In the genomic region with DNA sequence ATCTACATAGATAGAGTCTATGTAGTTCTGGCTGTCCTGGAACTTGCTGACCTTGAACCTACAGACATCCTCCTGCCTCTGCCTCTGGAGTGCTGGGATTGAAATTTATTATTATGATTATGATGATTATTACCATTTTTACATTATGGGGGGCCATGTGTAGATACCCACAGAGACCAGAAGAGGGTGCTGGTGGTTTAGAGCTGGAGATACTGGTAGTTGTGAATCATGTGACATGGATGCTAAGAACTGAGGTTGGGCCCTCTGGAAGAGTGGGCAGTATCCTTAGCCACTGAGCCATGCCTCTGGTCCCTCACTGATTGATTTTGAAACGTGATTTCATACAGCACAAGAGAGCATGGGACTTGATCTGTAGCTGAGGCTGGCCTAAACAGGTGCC, we compare ENCODE assay signal across 17 mouse cellular contexts. TPM values are rescaled to one million over a fixed set of nuclear protein-coding genes. Genes with fewer than 3 reads are reported as not detected.
DNase-seq lines count a peak whose midpoint lies in the region; ATAC-seq and TF ChIP-seq lines count a peak whose summit lies in the region.
"Had no signal": no experiment of that assay in that cellular context is flagged by ENCODE, and none has a peak within 500 bp of the region (broad histone marks: within the 10 kb centered on the region; RNA-seq: fewer than 3 reads in every experiment).

No protein-coding gene starts in this region.

- 91% methylated on average over 1 of the region's 1 CpGs for WGBS in intestine, embryonic 14.5 days
- WGBS in intestine, embryonic 16.5 days: 86% methylated on average over 1 of the region's 1 CpGs
- 69% methylated on average over 1 of the region's 1 CpGs for whole genome bisulfite sequencing in lung, postnatal 0 days
- WGBS in limb, embryonic 10.5 days: 74% methylated on average over 1 of the region's 1 CpGs

- H3K4me3 ChIP-seq in intestine, embryonic 14.5 days (ENCODE audit: low read depth, low read length): no peak overlapping the region
- H3K4me3 ChIP-seq in intestine, embryonic 16.5 days (ENCODE audit: low read length): no peak overlapping the region
- H3K4me3 ChIP-seq in lung, postnatal 0 days (ENCODE audit: low read depth, low read length): no peak overlapping the region
- H3K4me3 ChIP-seq in limb, embryonic 10.5 days: no peak overlapping the region
- H3K4me3 ChIP-seq: heart, embryonic 12.5 days had no signal

- no peak overlapping the region for H3K27ac ChIP-seq in intestine, embryonic 14.5 days (ENCODE audit: low read depth)
- no peak overlapping the region for H3K27ac ChIP-seq in intestine, embryonic 16.5 days (ENCODE audit: low read length)
- no peak overlapping the region for H3K27ac ChIP-seq in lung, postnatal 0 days (ENCODE audit: low read length)
- H3K27ac ChIP-seq in limb, embryonic 10.5 days: no peak overlapping the region
- H3K27ac ChIP-seq: embryonic facial prominence, embryonic 13.5 days; hindbrain, embryonic 14.5 days had no signal

- peaks cover 20% of the 10 kb centered on the region for H3K4me1 ChIP-seq in intestine, embryonic 14.5 days (replicated peaks; ENCODE audit: control insufficient read depth, insufficient read depth, low read length)
- peaks cover 32% of the 10 kb centered on the region for H3K4me1 ChIP-seq in intestine, embryonic 16.5 days (ENCODE audit: control insufficient read depth, insufficient read depth, low read length)
- peaks cover 15% of the 10 kb centered on the region; the same call in 1 of the 2 replicates for H3K4me1 ChIP-seq in lung, postnatal 0 days (ENCODE audit: insufficient read depth, low read depth, low read length)
- H3K4me1 ChIP-seq in limb, embryonic 10.5 days: peaks cover 65% of the 10 kb centered on the region

- peak; percentile 49 for DNase-seq in intestine, embryonic 14.5 days (ENCODE audit: low spot score)
- no peak for DNase-seq in lung, postnatal 0 days (ENCODE audit: low spot score)
- no peak for DNase-seq in lung, postnatal 25 days (ENCODE audit: low spot score)
- DNase-seq in MN1 (ENCODE audit: low spot score): peak; percentile 20
- no peak for DNase-seq in limb, embryonic 10.5 days (ENCODE audit: low spot score)
- DNase-seq in adrenal gland, adult (ENCODE audit: inconsistent age in 2 of 2, low spot score in 1 of 2): no peak
- DNase-seq: adrenal gland, adult 2 months; cerebellum, postnatal 14 days; gastrocnemius, postnatal 14 days; kidney, postnatal 25 days; liver; right cerebral cortex, postnatal 4 days had no signal

- peaks cover 4% of the 10 kb centered on the region for H3K27me3 ChIP-seq in intestine, embryonic 14.5 days (replicated peaks; ENCODE audit: control insufficient read depth, insufficient read depth, low read length)
- peaks cover 11% of the 10 kb centered on the region; the same call in 1 of the 2 replicates for H3K27me3 ChIP-seq in intestine, embryonic 16.5 days (replicated peaks; ENCODE audit: control insufficient read depth, insufficient read depth, low read length)
- peaks cover 8% of the 10 kb centered on the region for H3K27me3 ChIP-seq in lung, postnatal 0 days (replicated peaks; ENCODE audit: insufficient read depth, low read length)
- peaks cover 37% of the 10 kb centered on the region for H3K27me3 ChIP-seq in limb, embryonic 10.5 days (ENCODE audit: low read depth, poor library complexity, severe bottlenecking)

- no peaks in the 10 kb centered on the region for H3K9me3 ChIP-seq in intestine, embryonic 14.5 days (ENCODE audit: control insufficient read depth, low read length)
- 0 out of 2 replicates have a peak, but pooled peaks cover 4% of the 10 kb centered on the region for H3K9me3 ChIP-seq in intestine, embryonic 16.5 days (ENCODE audit: control insufficient read depth, low read length)
- H3K9me3 ChIP-seq in lung, postnatal 0 days (ENCODE audit: low read length): no peaks in the 10 kb centered on the region
- no peaks in the 10 kb centered on the region for H3K9me3 ChIP-seq in limb, embryonic 10.5 days (replicated peaks)
- H3K9me3 ChIP-seq: embryonic facial prominence, embryonic 13.5 days had no signal

- no peak overlapping the region for H3K9ac ChIP-seq in intestine, embryonic 14.5 days (ENCODE audit: low read length)
- no peak overlapping the region for H3K9ac ChIP-seq in intestine, embryonic 16.5 days (ENCODE audit: low read depth, low read length)
- H3K9ac ChIP-seq in lung, postnatal 0 days (replicated peaks; ENCODE audit: low read depth): no peak overlapping the region
- H3K9ac ChIP-seq: embryonic facial prominence, embryonic 13.5 days; heart, embryonic 12.5 days; hindbrain, embryonic 14.5 days had no signal

- ATAC-seq in intestine, embryonic 14.5 days (replicated peaks; ENCODE audit: low FRiP score, low TSS enrichment, low read depth): no peak
- ATAC-seq in intestine, embryonic 16.5 days: no peak
- no peak for ATAC-seq in lung, postnatal 0 days
- ATAC-seq: forebrain, embryonic 16.5 days had no signal

- no peak for TF ChIP-seq EP300 in lung, postnatal 0 days (IDR thresholded peaks at IDR 0.05)

- no peak overlapping the region for H3K4me2 ChIP-seq in intestine, embryonic 14.5 days (ENCODE audit: low read length)
- H3K4me2 ChIP-seq in intestine, embryonic 16.5 days (ENCODE audit: low read depth, low read length): no peak overlapping the region
- H3K4me2 ChIP-seq in lung, postnatal 0 days (replicated peaks; ENCODE audit: low read depth, low read length): no peak overlapping the region
- H3K4me2 ChIP-seq: heart, embryonic 12.5 days had no signal

- peak; percentile 60 for TF ChIP-seq CTCF in lung, postnatal 0 days (IDR thresholded peaks at IDR 0.05)

- peaks cover 36% of the 10 kb centered on the region for H3K36me3 ChIP-seq in intestine, embryonic 14.5 days (ENCODE audit: control insufficient read depth, insufficient read depth, low read length)
- H3K36me3 ChIP-seq in intestine, embryonic 16.5 days (ENCODE audit: control insufficient read depth, insufficient read depth, low read length): peaks cover 5% of the 10 kb centered on the region; the same call in 1 of the 2 replicates
- H3K36me3 ChIP-seq in lung, postnatal 0 days (ENCODE audit: insufficient read depth, low read length): no peaks in the 10 kb centered on the region
- H3K36me3 ChIP-seq in limb, embryonic 10.5 days: peaks cover 58% of the 10 kb centered on the region

RNA-seq across cellular contexts. Expression of gene Arhgef25, which starts 3.4 kb away (rescaled TPM):
- 49.0 and 57.7 TPM in 2 replicates for polyA plus RNA-seq in intestine, embryonic 14.5 days (2014; fragmentation: Nextera tagmentation; extraction: Ambion mirVana)
- polyA plus RNA-seq in intestine, embryonic 16.5 days (2015; fragmentation: Nextera tagmentation; extraction: Ambion mirVana): 44.7 and 46.3 TPM in 2 replicates
- polyA plus RNA-seq in lung, postnatal 0 days (2015; fragmentation: Nextera tagmentation; extraction: Ambion mirVana): 27.9 and 37.1 TPM in 2 replicates
- polyA plus RNA-seq in limb, embryonic 10.5 days (2016; fragmentation: Nextera tagmentation; extraction: Ambion mirVana): 25.8 and 36.3 TPM in 2 replicates

RNA-seq across cellular contexts. Expression of gene Slc26a10, which starts 6.0 kb away (rescaled TPM):
- 0.93 and 1.3 TPM in 2 replicates for polyA plus RNA-seq in intestine, embryonic 14.5 days (2014; fragmentation: Nextera tagmentation; extraction: Ambion mirVana)
- polyA plus RNA-seq in intestine, embryonic 16.5 days (2015; fragmentation: Nextera tagmentation; extraction: Ambion mirVana): 1.0 and 1.1 TPM in 2 replicates
- polyA plus RNA-seq in lung, postnatal 0 days (2015; fragmentation: Nextera tagmentation; extraction: Ambion mirVana): 1.0 and 1.1 TPM in 2 replicates
- 3.4 and 4.1 TPM in 2 replicates for polyA plus RNA-seq in limb, embryonic 10.5 days (2016; fragmentation: Nextera tagmentation; extraction: Ambion mirVana)

RNA-seq across cellular contexts. Expression of gene Dtx3, which starts 9.1 kb away (rescaled TPM):
- polyA plus RNA-seq in intestine, embryonic 14.5 days (2014; fragmentation: Nextera tagmentation; extraction: Ambion mirVana): 95.8 and 101 TPM in 2 replicates
- 54.4 and 56.9 TPM in 2 replicates for polyA plus RNA-seq in intestine, embryonic 16.5 days (2015; fragmentation: Nextera tagmentation; extraction: Ambion mirVana)
- polyA plus RNA-seq in lung, postnatal 0 days (2015; fragmentation: Nextera tagmentation; extraction: Ambion mirVana): 47.5 and 47.8 TPM in 2 replicates
- polyA plus RNA-seq in limb, embryonic 10.5 days (2016; fragmentation: Nextera tagmentation; extraction: Ambion mirVana): 91.4 and 122 TPM in 2 replicates

RNA-seq across cellular contexts. Expression of gene B4galnt1, which starts 21.4 kb away (rescaled TPM):
- polyA plus RNA-seq in intestine, embryonic 14.5 days (2014; fragmentation: Nextera tagmentation; extraction: Ambion mirVana): 54.3 and 66.0 TPM in 2 replicates
- 65.6 and 66.7 TPM in 2 replicates for polyA plus RNA-seq in intestine, embryonic 16.5 days (2015; fragmentation: Nextera tagmentation; extraction: Ambion mirVana)
- 9.1 and 9.6 TPM in 2 replicates for polyA plus RNA-seq in lung, postnatal 0 days (2015; fragmentation: Nextera tagmentation; extraction: Ambion mirVana)
- polyA plus RNA-seq in limb, embryonic 10.5 days (2016; fragmentation: Nextera tagmentation; extraction: Ambion mirVana): 2.8 and 3.4 TPM in 2 replicates

RNA-seq across cellular contexts. Expression of gene Pip4k2c, which starts 24.9 kb away (rescaled TPM):
- 24.2 and 25.9 TPM in 2 replicates for polyA plus RNA-seq in intestine, embryonic 14.5 days (2014; fragmentation: Nextera tagmentation; extraction: Ambion mirVana)
- polyA plus RNA-seq in intestine, embryonic 16.5 days (2015; fragmentation: Nextera tagmentation; extraction: Ambion mirVana): 40.3 and 44.5 TPM in 2 replicates
- polyA plus RNA-seq in lung, postnatal 0 days (2015; fragmentation: Nextera tagmentation; extraction: Ambion mirVana): 31.0 and 35.1 TPM in 2 replicates
- polyA plus RNA-seq in limb, embryonic 10.5 days (2016; fragmentation: Nextera tagmentation; extraction: Ambion mirVana): 25.0 and 27.8 TPM in 2 replicates

Comparison
In these comparisons a context has a peak if more than half of its experiments do, and no peak if none do; other contexts are left out.
1. DNase-seq: peak in intestine, embryonic 14.5 days (single experiment) and MN1 (single experiment); none in lung, postnatal 0 days (single experiment), lung, postnatal 25 days (single experiment), limb, embryonic 10.5 days (single experiment) and adrenal gland, adult (0 of 2).